Mouse (Mus musculus) limb, embryonic 15.5 days (tissue): Measurements from ENCODE around the gene Slc38a10. TPM values are rescaled to one million over a fixed set of nuclear protein-coding genes. Genes with fewer than 3 reads are reported as not detected.

Source experiments
- ATAC-seq: fragments of 200-750 bp; cut with Nextera tagmentation; 2 replicates; pipeline ENCODE4 v1.8.0; 2017; ENCODE audit warnings: low read depth, moderate TSS enrichment; ENCODE audit not compliant: insufficient number of reproducible peaks, low FRiP score, low TSS enrichment
- H3K27ac ChIP-seq: fragments of 300-500 bp; sonication (generic); 2 replicates; pipeline ENCODE4 v1.5.1; 2015; ENCODE audit warnings: moderate library complexity, mild to moderate bottlenecking, inconsistent platforms
- H3K27me3 ChIP-seq: fragments of 300-500 bp; sonication (generic); 2 replicates; pipeline ENCODE4 v1.6.1; 2015; ENCODE audit warnings: inconsistent platforms
- H3K36me3 ChIP-seq: fragments of 300-500 bp; sonication (generic); 2 replicates; pipeline ENCODE4 v1.6.1; 2015; ENCODE audit warnings: inconsistent platforms
- H3K4me1 ChIP-seq: fragments of 300-500 bp; sonication (generic); 2 replicates; pipeline ENCODE4 v1.6.1; 2015; ENCODE audit warnings: inconsistent platforms
- H3K4me2 ChIP-seq: fragments of 300-500 bp; sonication (generic); 2 replicates; pipeline ENCODE4 v1.6.1; 2015; ENCODE audit warnings: mild to moderate bottlenecking, inconsistent platforms
- H3K4me3 ChIP-seq: fragments of 300-500 bp; sonication (generic); 2 replicates; pipeline ENCODE4 v1.5.1; 2015; ENCODE audit warnings: mild to moderate bottlenecking, inconsistent platforms
- H3K9ac ChIP-seq: fragments of 300-500 bp; sonication (generic); 2 replicates; pipeline ENCODE4 v1.6.1; 2015; ENCODE audit warnings: inconsistent platforms
- H3K9me3 ChIP-seq: fragments of 300-500 bp; sonication (generic); 2 replicates; pipeline ENCODE4 v1.6.1; 2016; ENCODE audit warnings: inconsistent platforms
- WGBS: fragments of 180-500 bp; shearing (Covaris S2); methylation state at CpG from one replicate; pipeline ENCODE4 v1.1.7; 2015; 5-methylcytosine and 5-hydroxymethylcytosine counted together
- polyA plus RNA-seq: library from polyadenylated mRNA; unstranded; fragments of >200 nt; fragmentation: Nextera tagmentation; extraction: Ambion mirVana; gene quantifications from 2 replicates; pipeline ENCODE4 v1.2.1, GENCODE M21; 2015

Gene Slc38a10
- polyA plus RNA-seq, 1 experiment from 2014 or later, result 101 TPM

- no peak overlapping the region for H3K27ac ChIP-seq
- peaks cover 60% of the 10 kb centered on the region for H3K36me3 ChIP-seq
- H3K4me3 ChIP-seq, result no peak overlapping the region
- WGBS, result 3% methylated on average over 2 of the region's 2 CpGs
- peaks cover 24% of the 10 kb centered on the region for H3K4me1 ChIP-seq
- no peak for ATAC-seq
- no peak overlapping the region for H3K9ac ChIP-seq
- no peaks in the 10 kb centered on the region for H3K27me3 ChIP-seq
- no peak overlapping the region for H3K4me2 ChIP-seq
- no peaks in the 10 kb centered on the region for H3K9me3 ChIP-seq
Measured at GRCm38 (mm10) chr11:120111033-120111432, 40.1 kb downstream of the Slc38a10 start.

- H3K4me2 ChIP-seq, result no peak overlapping the region
- no peak for ATAC-seq
- no peaks in the 10 kb centered on the region for H3K9me3 ChIP-seq
- 66% methylated on average over 7 of the region's 7 CpGs for WGBS
- H3K4me1 ChIP-seq, result peaks cover 24% of the 10 kb centered on the region
- H3K36me3 ChIP-seq, result peaks cover 61% of the 10 kb centered on the region
- no peak overlapping the region for H3K27ac ChIP-seq
- H3K27me3 ChIP-seq, result no peaks in the 10 kb centered on the region
- no peak overlapping the region for H3K4me3 ChIP-seq
- H3K9ac ChIP-seq, result no peak overlapping the region
Measured at GRCm38 (mm10) chr11:120110554-120110953, 40.6 kb downstream of the Slc38a10 start.

- Histone ChIP-seq H3K36me3 (peaks cover 61% of the 10 kb centered on the region), H3K9ac (no peak overlapping the region), H3K27ac (no peak overlapping the region), H3K4me3 (no peak overlapping the region), H3K4me2 (no peak overlapping the region), H3K9me3 (no peaks in the 10 kb centered on the region), H3K27me3 (no peaks in the 10 kb centered on the region), H3K4me1 (peaks cover 17% of the 10 kb centered on the region)
- no peak for ATAC-seq
- 50% methylated on average over 14 of the region's 14 CpGs for WGBS
Measured at GRCm38 (mm10) chr11:120109558-120110210, 41.5 kb downstream of the Slc38a10 start.

GRCm38 (mm10) chr11:120107796-120108195, 43.4 kb downstream of the Slc38a10 start:
- no peak for ATAC-seq
- no peak overlapping the region for H3K9ac ChIP-seq
- peaks cover 65% of the 10 kb centered on the region for H3K36me3 ChIP-seq
- H3K4me2 ChIP-seq, result no peak overlapping the region
- H3K27me3 ChIP-seq, result no peaks in the 10 kb centered on the region
- H3K27ac ChIP-seq, result no peak overlapping the region
- H3K9me3 ChIP-seq, result no peaks in the 10 kb centered on the region
- no peak overlapping the region for H3K4me3 ChIP-seq
- 74% methylated on average over 9 of the region's 9 CpGs for WGBS
- peaks cover 15% of the 10 kb centered on the region for H3K4me1 ChIP-seq

GRCm38 (mm10) chr11:120107026-120107425, 44.1 kb downstream of the Slc38a10 start:
- Histone ChIP-seq H3K4me3 (no peak overlapping the region), H3K9ac (no peak overlapping the region), H3K27me3 (no peaks in the 10 kb centered on the region), H3K4me2 (no peak overlapping the region), H3K36me3 (peaks cover 58% of the 10 kb centered on the region), H3K4me1 (peaks cover 12% of the 10 kb centered on the region), H3K9me3 (no peaks in the 10 kb centered on the region), H3K27ac (no peak overlapping the region)
- WGBS, result 55% methylated on average over 2 of the region's 2 CpGs
- ATAC-seq, result no peak

GRCm38 (mm10) chr11:120103431-120103997, 47.6 kb downstream of the Slc38a10 start:
- H3K4me1 ChIP-seq, result peaks cover 11% of the 10 kb centered on the region
- H3K9ac ChIP-seq, result no peak overlapping the region
- no peak overlapping the region for H3K4me3 ChIP-seq
- WGBS, result 85% methylated on average over 3 of the region's 3 CpGs
- H3K9me3 ChIP-seq, result no peaks in the 10 kb centered on the region
- H3K27ac ChIP-seq, result no peak overlapping the region
- H3K4me2 ChIP-seq, result no peak overlapping the region
- H3K27me3 ChIP-seq, result no peaks in the 10 kb centered on the region
- H3K36me3 ChIP-seq, result peaks cover 45% of the 10 kb centered on the region
- ATAC-seq, result no peak

GRCm38 (mm10) chr11:120101036-120101435, 50.1 kb downstream of the Slc38a10 start:
- no peak overlapping the region for H3K4me3 ChIP-seq
- H3K36me3 ChIP-seq, result peaks cover 34% of the 10 kb centered on the region
- WGBS, result 5% methylated on average over 3 of the region's 3 CpGs
- no peaks in the 10 kb centered on the region for H3K27me3 ChIP-seq
- no peak overlapping the region for H3K9ac ChIP-seq
- peaks cover 21% of the 10 kb centered on the region for H3K4me1 ChIP-seq
- ATAC-seq, result no peak
- no peak overlapping the region for H3K27ac ChIP-seq
- H3K4me2 ChIP-seq, result no peak overlapping the region
- H3K9me3 ChIP-seq, result no peaks in the 10 kb centered on the region

GRCm38 (mm10) chr11:120098588-120099511, 52.3 kb downstream of the Slc38a10 start, which contains the start of the genes Tepsin and Ndufaf8:
Gene Tepsin (minus strand): TSS chr11:120098731.
Gene Ndufaf8 (plus strand): TSS chr11:120098928.
- ATAC-seq, result peak; percentile 99
- Histone ChIP-seq H3K27ac (peak within 1 kb of the TSS; percentile 96), H3K4me2 (peak within 1 kb of the TSS; percentile 91), H3K4me1 (peaks cover 21% of the 10 kb centered on the region), H3K4me3 (peak within 1 kb of the TSS; percentile 91), H3K9me3 (no peaks in the 10 kb centered on the region), H3K27me3 (no peaks in the 10 kb centered on the region), H3K36me3 (peaks cover 34% of the 10 kb centered on the region), H3K9ac (peak within 1 kb of the TSS; percentile 84)
- WGBS, result under 1% methylated on average over 77 of the region's 77 CpGs

GRCm38 (mm10) chr11:120092817-120093591, 58.1 kb downstream of the Slc38a10 start:
- H3K9ac ChIP-seq, result no peak overlapping the region
- H3K4me2 ChIP-seq, result no peak overlapping the region
- no peak overlapping the region for H3K4me3 ChIP-seq
- H3K9me3 ChIP-seq, result no peaks in the 10 kb centered on the region
- peaks cover 8% of the 10 kb centered on the region for H3K4me1 ChIP-seq
- WGBS, result 78% methylated on average over 23 of the region's 23 CpGs
- no peaks in the 10 kb centered on the region for H3K27me3 ChIP-seq
- H3K27ac ChIP-seq, result no peak overlapping the region
- ATAC-seq, result no peak
- H3K36me3 ChIP-seq, result peaks cover 68% of the 10 kb centered on the region

- Histone ChIP-seq H3K9me3 (no peaks in the 10 kb centered on the region), H3K4me1 (peaks cover 12% of the 10 kb centered on the region), H3K27ac (no peak overlapping the region), H3K27me3 (no peaks in the 10 kb centered on the region), H3K4me3 (no peak overlapping the region), H3K9ac (no peak overlapping the region), H3K36me3 (peaks cover 56% of the 10 kb centered on the region), H3K4me2 (no peak overlapping the region)
- WGBS, result 90% methylated on average over 4 of the region's 4 CpGs
- ATAC-seq, result no peak
Measured at GRCm38 (mm10) chr11:120090661-120091060, 60.5 kb downstream of the Slc38a10 start.

- H3K9me3 ChIP-seq, result no peaks in the 10 kb centered on the region
- H3K9ac ChIP-seq, result peak within 1 kb of the TSS; percentile 97
- under 1% methylated on average over 41 of the region's 42 CpGs for WGBS
- ATAC-seq, result peak; percentile 97
- H3K4me2 ChIP-seq, result peak within 1 kb of the TSS; percentile 91
- H3K4me1 ChIP-seq, result peaks cover 20% of the 10 kb centered on the region
- H3K27ac ChIP-seq, result peak within 1 kb of the TSS; percentile 82
- H3K27me3 ChIP-seq, result no peaks in the 10 kb centered on the region
- H3K36me3 ChIP-seq, result peaks cover 36% of the 10 kb centered on the region
- peak within 1 kb of the TSS; percentile 92 for H3K4me3 ChIP-seq
Measured at GRCm38 (mm10) chr11:120086702-120087152, 64.4 kb downstream of the Slc38a10 start, which contains the start of gene Cep131. Gene Cep131 (minus strand): TSS chr11:120086827.
